Mouse (Mus musculus): ENCODE measurements at regions not wholly inside any gene's neighbourhood (a gene's known extent, or its start where the extent isn't known, plus 50 kb on each side); places are given as distances from the start of the nearest gene placed in this dataset.
"Not testable (repeated sequence)": the region's sequence is repeated elsewhere in the genome, so short reads cannot be mapped to it uniquely, and the experiment has no call there.

- DNase-seq (ENCODE audit: low spot score in 2 of 2): not testable (repeated sequence)
Observed at GRCm38 (mm10) chr8:126811358-126811757, 134.3 kb downstream of the Tomm20 start.

- DNase-seq (ENCODE audit: low spot score in 2 of 2): no peak
Observed at GRCm38 (mm10) chr8:126810516-126810915, 135.1 kb downstream of the Tomm20 start.

GRCm38 (mm10) chr8:126809321-126809720 is 136.3 kb downstream of the Tomm20 start:
- no peak for DNase-seq (ENCODE audit: low spot score in 2 of 2)

GRCm38 (mm10) chr8:126808496-126808895 is 137.1 kb downstream of the Tomm20 start:
- no peak for DNase-seq (ENCODE audit: low spot score in 2 of 2)

- DNase-seq (ENCODE audit: low spot score in 2 of 2): no peak
Observed at GRCm38 (mm10) chr8:126807171-126807768, 138.4 kb downstream of the Tomm20 start.

GRCm38 (mm10) chr8:126806591-126806990 is 139.1 kb downstream of the Tomm20 start:
- DNase-seq (ENCODE audit: low spot score in 2 of 2): no peak

- no peak for DNase-seq (ENCODE audit: low spot score in 2 of 2)
Observed at GRCm38 (mm10) chr8:126806181-126806560, 139.5 kb downstream of the Tomm20 start.

GRCm38 (mm10) chr8:126805365-126806180 is 140.1 kb downstream of the Tomm20 start:
- DNase-seq (ENCODE audit: low spot score in 2 of 2): peak in 1 of 2 experiments; percentile 46

- DNase-seq (ENCODE audit: low spot score in 2 of 2): no peak
Observed at GRCm38 (mm10) chr8:126804115-126804514, 141.5 kb downstream of the Tomm20 start.

- DNase-seq (ENCODE audit: low spot score in 2 of 2): no peak
Observed at GRCm38 (mm10) chr8:126802641-126803040, 143.0 kb downstream of the Tomm20 start.

GRCm38 (mm10) chr8:126800976-126801375 is 144.7 kb downstream of the Tomm20 start:
- DNase-seq (ENCODE audit: low spot score in 2 of 2): no peak

GRCm38 (mm10) chr8:126797571-126798334 is 147.9 kb downstream of the Tomm20 start:
- no peak for DNase-seq (ENCODE audit: low spot score in 2 of 2)

GRCm38 (mm10) chr8:126793657-126794056 is 152.0 kb downstream of the Tomm20 start:
- DNase-seq (ENCODE audit: low spot score in 2 of 2): no peak

GRCm38 (mm10) chr8:126791069-126791468 is 154.6 kb downstream of the Tomm20 start:
- no peak for DNase-seq (ENCODE audit: low spot score in 2 of 2)

GRCm38 (mm10) chr8:126790214-126790613 is 155.4 kb downstream of the Tomm20 start:
- DNase-seq (ENCODE audit: low spot score in 2 of 2): no peak

GRCm38 (mm10) chr8:126789076-126789475 is 156.6 kb downstream of the Tomm20 start:
- no peak for DNase-seq (ENCODE audit: low spot score in 2 of 2)

GRCm38 (mm10) chr8:126788669-126789068 is 157.0 kb downstream of the Tomm20 start:
- no peak for DNase-seq (ENCODE audit: low spot score in 2 of 2)

GRCm38 (mm10) chr8:126787398-126787797 is 158.2 kb downstream of the Tomm20 start:
- no peak for DNase-seq (ENCODE audit: low spot score in 2 of 2)

GRCm38 (mm10) chr8:126785211-126785610 is 160.4 kb downstream of the Tomm20 start:
- DNase-seq (ENCODE audit: low spot score in 2 of 2): no peak

GRCm38 (mm10) chr8:126784604-126785003 is 161.0 kb downstream of the Tomm20 start:
- no peak for DNase-seq (ENCODE audit: low spot score in 2 of 2)

- peak in 1 of 2 experiments; percentile 42 for DNase-seq (ENCODE audit: low spot score in 2 of 2)
Observed at GRCm38 (mm10) chr8:126783703-126784440, 161.8 kb downstream of the Tomm20 start.
